Mouse (Mus musculus) myocyte (in vitro differentiated cells): ENCODE measurements around the gene Gm4778.

ENCODE experiments used
- CEBPB ChIP-seq: IDR thresholded peaks from 2 replicates; pipeline ENCODE4 v1.6.1; 2011; ENCODE audit warnings: mild to moderate bottlenecking, moderate library complexity; ENCODE audit not compliant: poor library complexity, insufficient read depth, severe bottlenecking
- E2F4 ChIP-seq: IDR thresholded peaks from one replicate; pipeline ENCODE4 v1.6.1; 2011; ENCODE audit warnings: mild to moderate bottlenecking, control low read depth, moderate library complexity; ENCODE audit not compliant: insufficient read depth
- MAX ChIP-seq: IDR thresholded peaks from one replicate; pipeline ENCODE4 v1.6.1; 2011; ENCODE audit warnings: low read depth, mild to moderate bottlenecking, control low read depth
- MYOD1 ChIP-seq, 3 experiments: IDR thresholded peaks; one replicate each; pipeline ENCODE4 v1.6.1; 2011; ENCODE audit warnings: control low read depth in 2 of 3, low read depth in 2 of 3, mild to moderate bottlenecking in 2 of 3, moderate library complexity in 1 of 3; ENCODE audit not compliant: insufficient read length in 2 of 3, control insufficient read depth in 1 of 3
- MYOG ChIP-seq, 3 experiments: IDR thresholded peaks; one replicate each; pipeline ENCODE4 v1.6.1; 2011; ENCODE audit warnings: control low read depth in 2 of 3, low read depth in 2 of 3, mild to moderate bottlenecking in 2 of 3; ENCODE audit not compliant: insufficient read length in 2 of 3, control insufficient read depth in 1 of 3, insufficient read depth in 1 of 3
- POLR2A ChIP-seq: IDR thresholded peaks from one replicate; pipeline ENCODE4 v1.6.1; 2011; ENCODE audit warnings: low read depth, mild to moderate bottlenecking, control low read depth, moderate library complexity; ENCODE audit not compliant: insufficient read length
- POLR2AphosphoS2 ChIP-seq: IDR thresholded peaks from one replicate; pipeline ENCODE4 v1.6.1; 2011; ENCODE audit warnings: low read depth, control low read depth; ENCODE audit not compliant: insufficient read length
- SRF ChIP-seq: IDR thresholded peaks from one replicate; pipeline ENCODE4 v1.6.1; 2011; ENCODE audit warnings: low read depth; ENCODE audit not compliant: control insufficient read depth, insufficient read length
- TCF12 ChIP-seq: IDR thresholded peaks from one replicate; pipeline ENCODE4 v1.6.1; 2011; ENCODE audit warnings: mild to moderate bottlenecking, control low read depth; ENCODE audit not compliant: poor library complexity, insufficient read depth, severe bottlenecking
- TCF3 ChIP-seq: IDR thresholded peaks from one replicate; pipeline ENCODE4 v1.6.1; 2011; ENCODE audit warnings: low read depth, control low read depth; ENCODE audit not compliant: insufficient read length
- USF1 ChIP-seq: IDR thresholded peaks from one replicate; pipeline ENCODE4 v1.6.1; 2011; ENCODE audit warnings: low read depth, mild to moderate bottlenecking, control low read depth, moderate library complexity

- TF ChIP-seq POLR2AphosphoS2 (no peak), POLR2A (no peak), SRF (no peak), TCF3 (no peak), TCF12 (no peak), USF1 (no peak), E2F4 (no peak), MAX (no peak), CEBPB (no peak), MYOD1 (IDR thresholded peaks at IDR 0.05; ENCODE audit: control insufficient read depth in 1 of 3, insufficient read length in 2 of 3, low read depth in 2 of 3) (no peak), MYOG (IDR thresholded peaks at IDR 0.05; ENCODE audit: control insufficient read depth in 1 of 3, insufficient read depth in 1 of 3, insufficient read length in 2 of 3, low read depth in 2 of 3) (no peak)
Measured at GRCm38 (mm10) chr3:94311376-94311775, 47.5 kb downstream of the Gm4778 start.
